Mouse (Mus musculus) thymus, postnatal 0 days (tissue): Measurements from ENCODE around the gene Pla2g12b. TPM values are rescaled to one million over a fixed set of nuclear protein-coding genes. Genes with fewer than 3 reads are reported as not detected.

ENCODE experiments used
- DNase-seq: peaks from one replicate; pipeline ENCODE4 v3.0.0-alpha.2; 2015; ENCODE audit warnings: low spot score
- polyA plus RNA-seq: library from polyadenylated mRNA; unstranded; fragments of >200 nt; fragmentation: Nextera tagmentation; extraction: Ambion mirVana; gene quantifications from 2 replicates; pipeline ENCODE4 v1.2.1, GENCODE M21; 2015

The Pla2g12b gene
- polyA plus RNA-seq, 1 experiment from 2014 or later: not detected

GRCm38 (mm10) chr10:59465546-59465945 lies 62.1 kb downstream of the Pla2g12b start:
- DNase-seq: no peak

- no peak for DNase-seq
These were observed 63.2 kb downstream of the Pla2g12b start for GRCm38 (mm10) chr10:59466626-59467025.

- no peak for DNase-seq
These were observed 63.8 kb downstream of the Pla2g12b start for GRCm38 (mm10) chr10:59467297-59467696.

GRCm38 (mm10) chr10:59470451-59470850 lies 67.0 kb downstream of the Pla2g12b start:
- DNase-seq: no peak

Other genes starting within 250 kb of the Pla2g12b start
- 15.8 and 16.4 TPM in 2 replicates for gene Sept10, start 181.8 kb upstream of the Pla2g12b start, polyA plus RNA-seq
- 2.3 and 2.4 TPM in 2 replicates for gene Sowahc, start 181.7 kb upstream of the Pla2g12b start, polyA plus RNA-seq
- gene P4ha1, start 80.4 kb upstream of the Pla2g12b start, polyA plus RNA-seq: 16.3 and 18.2 TPM in 2 replicates
- 9.1 and 14.0 TPM in 2 replicates for gene Gm10273, start 8.0 kb upstream of the Pla2g12b start, polyA plus RNA-seq
- 0.45 and 0.46 TPM in 2 replicates for gene Oit3, start 38.1 kb downstream of the Pla2g12b start, polyA plus RNA-seq
- gene Gm10322, start 212.4 kb downstream of the Pla2g12b start, polyA plus RNA-seq: not detected in 2 replicates
- gene Mcu, start 213.0 kb downstream of the Pla2g12b start, polyA plus RNA-seq: 26.6 and 29.3 TPM in 2 replicates